Mouse (Mus musculus) gastrocnemius, postnatal 10 days (tissue): Measurements from ENCODE around the gene Myadml2. TPM values are rescaled to one million over a fixed set of nuclear protein-coding genes. Genes with fewer than 3 reads are reported as not detected.
A peak's percentile ranks its signal among the peaks of the same experiment; 100 is the strongest.

Experiments
- DNase-seq: peaks from one replicate; pipeline ENCODE4 v3.0.0; 2021; ENCODE audit warnings: mixed read lengths
- total RNA-seq, 2 experiments: library from RNA; stranded (reverse); gene quantifications; 2 replicates each; pipeline ENCODE4 v1.2.3; 2021

Myadml2 gene
- total RNA-seq, 2 experiments from 2014 or later: 89.2 to 92.0 TPM

DNA sequence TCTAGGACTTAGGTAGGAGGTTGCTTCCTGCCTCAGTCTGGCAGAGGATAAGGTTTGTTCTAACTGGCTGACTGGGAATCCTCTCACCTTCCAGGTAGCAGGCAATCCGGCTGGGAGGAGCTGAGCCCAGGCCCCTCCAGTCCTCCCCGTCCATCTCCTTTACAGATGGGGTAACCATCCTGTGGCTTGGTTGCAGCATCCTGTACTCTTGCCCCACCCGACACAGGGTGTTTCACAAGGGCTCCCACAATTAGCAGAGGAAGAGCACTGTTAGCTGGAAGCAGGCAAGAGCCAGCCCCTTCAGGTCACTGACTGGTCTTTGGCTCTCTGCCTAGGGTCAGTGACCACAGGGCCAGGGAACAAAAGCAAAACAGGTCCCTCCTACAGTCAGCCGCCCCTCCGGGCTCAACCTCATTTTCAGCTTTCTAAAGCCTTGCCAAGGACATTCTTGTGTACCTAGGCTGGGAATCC lies 17.5 kb downstream of the Myadml2 start:
- DNase-seq: no peak

DNA sequence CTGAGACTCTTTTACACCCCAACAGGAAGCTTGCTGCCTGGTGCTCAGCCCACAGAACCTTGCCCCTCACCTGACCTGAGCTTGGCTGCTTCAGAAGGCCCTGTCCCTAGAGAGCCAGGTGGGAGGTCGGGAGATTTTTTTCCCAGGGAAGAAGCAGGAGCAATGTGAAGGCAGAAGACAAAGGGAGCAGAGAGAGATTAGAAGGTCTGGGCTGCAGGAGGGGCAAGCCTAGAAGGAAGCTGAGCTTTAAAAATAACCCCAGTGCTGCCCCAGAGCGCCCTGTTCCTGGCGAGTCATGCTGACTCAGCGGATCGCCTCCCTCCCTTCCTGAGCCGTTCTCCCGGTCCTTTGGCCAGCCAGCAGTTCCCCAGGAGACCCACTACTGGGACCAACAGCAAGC lies 18.0 kb downstream of the Myadml2 start:
- DNase-seq: peak; percentile 40

DNA sequence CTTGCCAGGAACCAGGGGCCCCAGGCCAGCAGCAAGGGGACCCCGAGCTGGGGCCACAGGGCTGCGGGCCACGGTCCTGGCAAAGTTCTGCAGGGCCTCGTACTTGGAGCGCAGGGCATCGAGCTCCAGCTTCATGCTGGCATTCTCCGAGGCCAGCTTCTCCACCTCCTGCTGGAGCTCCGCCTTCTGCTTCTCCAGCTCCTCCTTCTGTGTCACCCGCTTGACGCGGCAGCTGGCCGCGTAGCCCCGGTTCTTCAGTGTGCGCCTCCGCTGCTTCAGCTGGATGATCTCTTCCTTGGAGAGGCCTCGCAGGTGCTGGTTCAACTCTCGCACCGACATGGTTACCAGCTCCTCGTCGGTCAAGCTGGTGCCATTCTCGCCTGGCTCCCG lies 18.6 kb downstream of the Myadml2 start:
- no peak for DNase-seq

- DNase-seq: no peak
Observed at GRCm38 (mm10) chr11:120628601-120629340, 19.2 kb downstream of the Myadml2 start.

DNA sequence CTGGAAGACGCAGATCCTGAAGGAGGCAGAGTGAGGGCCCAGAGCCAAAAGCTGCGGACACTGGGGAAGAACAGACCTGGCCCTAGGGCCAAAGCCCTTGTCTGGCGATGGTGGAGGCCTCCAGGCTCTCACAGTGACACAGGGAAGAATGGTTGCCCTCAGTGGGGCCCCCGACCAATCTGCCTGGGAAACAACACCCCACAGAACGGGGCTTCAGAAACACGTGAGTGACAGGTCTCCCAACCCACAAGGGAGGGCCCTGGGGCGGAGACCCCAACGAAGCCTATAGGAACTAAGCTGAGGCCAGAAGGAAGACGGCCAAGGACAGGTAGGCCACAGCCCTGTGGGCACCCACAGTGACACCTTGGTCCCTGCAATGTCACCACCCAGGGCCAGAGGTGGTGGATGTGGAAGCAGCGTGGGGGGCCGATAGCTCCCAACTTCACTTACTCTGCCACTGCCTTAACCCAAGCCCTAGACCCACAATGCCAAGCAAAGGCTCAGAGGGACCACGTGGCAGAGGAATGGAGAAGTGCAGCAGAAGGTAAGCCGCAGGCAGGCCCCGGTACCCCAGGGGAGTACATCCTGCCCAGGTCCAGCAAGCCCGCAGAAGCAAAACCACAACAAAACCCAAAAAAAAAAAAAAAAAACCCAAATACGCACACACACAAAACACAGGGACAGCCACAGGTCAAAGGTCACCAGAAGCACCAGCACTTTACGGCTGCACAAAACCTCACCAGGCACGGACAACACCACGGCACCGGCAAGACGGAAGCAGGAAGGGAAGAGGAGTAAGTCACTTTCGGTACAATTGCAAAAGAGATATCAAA lies 20.3 kb downstream of the Myadml2 start:
- DNase-seq: no peak

GRCm38 (mm10) chr11:120626785-120627467 lies 21.0 kb downstream of the Myadml2 start:
- no peak for DNase-seq

GRCm38 (mm10) chr11:120625152-120625775 lies 22.7 kb downstream of the Myadml2 start, which contains the start of gene Sirt7:
Gene Sirt7 (minus strand): TSS chr11:120625240.
- no peak for DNase-seq

- peak; percentile 87 for DNase-seq
Observed at GRCm38 (mm10) chr11:120624680-120625111, 23.3 kb downstream of the Myadml2 start.

DNA sequence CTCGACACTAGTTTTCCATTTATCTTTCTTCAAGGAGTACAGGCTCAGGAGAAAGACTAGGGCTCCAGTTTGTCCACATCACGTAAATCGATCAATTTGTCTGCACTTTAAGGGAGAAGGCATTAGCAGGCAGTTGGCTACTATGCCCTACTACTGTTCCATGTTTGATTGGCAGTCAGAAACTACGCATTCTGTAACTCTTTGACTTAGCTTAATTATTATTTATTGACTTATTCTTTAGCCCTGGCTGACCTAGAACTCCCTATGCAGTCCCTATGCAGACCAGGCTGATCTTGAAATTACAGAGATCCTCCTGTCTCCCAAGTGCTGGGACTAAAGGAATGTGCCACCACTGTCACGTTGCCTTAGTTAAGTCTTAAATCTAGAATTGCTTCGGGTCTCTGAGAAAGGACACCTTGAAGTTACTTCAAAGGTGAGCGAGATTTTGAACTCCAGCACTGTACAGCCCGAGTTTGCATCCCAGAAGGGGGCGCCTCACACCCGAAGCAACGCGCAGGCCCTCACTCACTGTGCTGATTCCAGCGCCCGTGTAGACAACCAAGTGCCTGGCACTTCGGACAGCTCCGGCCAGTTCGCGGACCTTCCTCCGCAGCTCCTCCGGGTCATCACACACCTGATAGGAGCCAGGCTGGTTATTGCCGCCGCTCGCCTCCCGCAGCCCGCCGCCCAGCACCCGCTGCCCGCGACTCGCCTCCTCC lies 23.8 kb downstream of the Myadml2 start:
- peak; percentile 61 for DNase-seq

GRCm38 (mm10) chr11:120622805-120623204 lies 25.2 kb downstream of the Myadml2 start:
- DNase-seq: no peak

GRCm38 (mm10) chr11:120620195-120620594 lies 27.8 kb downstream of the Myadml2 start:
- no peak for DNase-seq

DNA sequence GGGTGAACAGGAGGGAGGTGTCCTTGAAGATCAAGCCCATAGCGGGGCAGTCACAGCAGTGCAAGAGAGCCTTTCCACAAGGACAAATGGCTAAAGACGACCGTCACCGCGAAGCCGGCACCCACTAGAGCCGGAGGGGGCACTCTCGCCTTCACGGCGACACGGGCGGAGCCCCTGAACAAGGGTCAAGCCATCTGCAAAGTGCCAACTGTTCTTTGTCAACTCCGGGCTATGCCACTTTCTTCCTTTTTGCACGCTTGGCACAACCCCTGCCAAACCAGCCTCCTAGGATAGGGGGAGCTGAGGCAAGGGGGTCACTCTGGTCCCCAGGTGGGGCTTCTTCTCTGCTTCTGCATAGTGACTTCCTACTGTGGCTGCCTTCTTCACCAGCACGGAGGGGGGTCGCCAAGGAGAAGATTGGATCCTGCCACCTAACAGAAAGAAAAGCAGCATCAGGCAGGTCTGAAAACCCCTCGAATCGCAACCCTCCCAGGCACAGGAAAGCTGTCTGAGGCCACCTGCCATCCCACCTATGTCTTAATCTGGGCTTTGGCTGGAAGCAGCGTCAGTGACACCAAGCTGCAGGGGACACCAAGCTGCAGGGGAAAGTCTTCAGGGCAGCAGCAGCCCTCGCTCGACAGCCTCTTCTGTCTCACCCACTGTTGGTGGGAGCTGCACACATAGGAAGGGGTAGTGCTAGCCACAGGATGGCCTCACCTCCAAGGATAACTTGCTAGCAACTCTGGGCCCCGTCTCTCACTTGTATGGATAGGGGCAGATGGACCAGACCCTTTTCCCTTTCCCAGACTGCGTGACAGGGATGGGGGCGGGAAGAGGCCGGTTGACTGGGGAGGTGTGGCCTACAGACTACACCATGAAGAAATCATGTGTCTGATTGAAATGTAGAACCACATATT lies 29.1 kb downstream of the Myadml2 start:
- DNase-seq: no peak

DNA sequence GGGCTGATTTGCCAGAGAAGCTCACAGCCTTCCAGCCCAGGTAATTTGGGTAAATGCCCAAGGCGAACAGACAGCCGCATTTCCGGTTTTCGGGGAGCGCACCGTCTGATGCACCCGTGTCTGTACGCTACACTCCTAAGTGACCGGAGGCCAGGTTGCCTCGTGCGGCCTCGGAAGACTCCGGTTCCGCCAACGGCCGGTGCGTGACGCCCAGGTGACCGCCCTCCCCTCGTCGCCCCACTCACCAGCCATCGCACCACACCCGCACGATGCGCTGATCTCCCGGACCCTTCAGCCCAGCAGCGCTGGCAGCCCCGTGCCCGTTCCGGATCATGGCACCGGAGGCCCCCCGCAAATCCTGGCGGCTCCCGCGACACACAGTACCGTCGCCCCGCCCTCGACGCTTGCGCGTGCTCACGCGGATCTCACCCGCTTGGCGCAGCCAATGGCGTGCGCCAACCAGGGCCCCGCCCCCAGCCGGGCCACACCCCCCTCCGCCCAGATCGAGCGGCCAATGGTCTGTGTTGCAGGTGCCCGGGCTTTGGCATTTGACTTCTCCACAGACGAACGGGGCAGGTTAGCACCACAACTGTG lies 30.3 kb downstream of the Myadml2 start, which contains the start of gene Pcyt2:
TSS of gene Pcyt2 (minus strand) at position 418 of the 594 bp plus-strand sequence.
- DNase-seq: peak; percentile 92

GRCm38 (mm10) chr11:120616617-120617294 lies 31.2 kb downstream of the Myadml2 start:
- DNase-seq: no peak

GRCm38 (mm10) chr11:120615606-120616203 lies 32.3 kb downstream of the Myadml2 start:
- DNase-seq: no peak

DNA sequence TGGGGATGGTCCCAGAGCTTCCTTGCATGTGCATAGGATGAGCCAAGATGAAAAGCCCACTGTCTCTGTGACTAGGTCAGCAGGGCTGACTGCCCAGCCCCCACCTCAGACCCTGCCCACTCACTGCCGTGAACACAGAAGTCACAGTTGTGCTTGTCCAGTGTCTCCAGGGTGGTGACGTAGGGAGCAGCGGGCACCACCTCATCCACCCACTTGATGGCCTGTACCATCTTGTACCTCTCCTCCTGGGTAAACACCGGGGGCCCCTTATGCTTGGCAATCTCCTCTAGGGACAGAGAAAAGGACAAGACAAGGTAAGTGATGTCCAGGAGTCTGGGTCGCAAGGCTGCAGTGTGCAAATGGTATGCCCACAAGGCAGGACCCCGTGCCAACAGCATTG lies 32.8 kb downstream of the Myadml2 start:
- no peak for DNase-seq

DNA sequence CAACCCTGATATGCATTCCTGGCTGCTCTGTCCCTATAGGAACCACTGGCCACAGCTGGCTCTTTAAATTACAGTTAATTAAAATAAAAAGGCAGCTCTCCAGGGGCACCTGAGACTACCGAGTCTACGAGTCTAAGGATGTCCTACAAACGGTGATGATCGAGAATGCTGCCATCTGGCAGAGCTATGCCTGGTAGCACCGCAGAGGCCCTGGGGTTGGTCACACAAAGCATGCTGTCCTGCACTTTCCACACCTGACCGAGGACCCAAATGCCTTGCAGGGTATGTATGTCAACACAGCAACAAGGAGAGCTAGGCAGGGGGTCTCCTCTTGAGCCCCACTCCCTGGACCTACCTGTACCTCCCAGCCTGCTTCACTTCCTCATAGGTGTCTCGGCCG lies 34.0 kb downstream of the Myadml2 start:
- no peak for DNase-seq

GRCm38 (mm10) chr11:120613481-120613972 lies 34.4 kb downstream of the Myadml2 start:
- no peak for DNase-seq

GRCm38 (mm10) chr11:120612763-120613162 lies 35.2 kb downstream of the Myadml2 start:
- DNase-seq: peak; percentile 82
